9 mouse cellular contexts compared by ENCODE assay signal in genomic region chr7:29411216-29411816, GRCm38 (mm10).
DNase-seq lines count a peak whose midpoint lies in the region; ATAC-seq and TF ChIP-seq lines count a peak whose summit lies in the region.
"Had no signal": no experiment of that assay in that cellular context is flagged by ENCODE, and none has a peak within 500 bp of the region (broad histone marks: within the 10 kb centered on the region; RNA-seq: fewer than 3 reads in every experiment).

No protein-coding gene starts in this region.

- TF ChIP-seq CTCF in brain, embryonic 14.5 days (IDR thresholded peaks at IDR 0.05; ENCODE audit: borderline replicate concordance, extremely low read depth, insufficient read depth, insufficient read length): no peak

- no peaks in the 10 kb centered on the region for H3K9me3 ChIP-seq in embryonic facial prominence, embryonic 12.5 days
- H3K9me3 ChIP-seq in limb, embryonic 11.5 days (ENCODE audit: control insufficient read depth, low read length): no peaks in the 10 kb centered on the region
- H3K9me3 ChIP-seq in neural tube, embryonic 13.5 days: no peaks in the 10 kb centered on the region

- H3K4me3 ChIP-seq in embryonic facial prominence, embryonic 12.5 days: no peak overlapping the region
- no peak overlapping the region for H3K4me3 ChIP-seq in limb, embryonic 11.5 days (ENCODE audit: low read depth, low read length)
- no peak overlapping the region for H3K4me3 ChIP-seq in neural tube, embryonic 13.5 days

- peaks cover 30% of the 10 kb centered on the region for H3K4me1 ChIP-seq in embryonic facial prominence, embryonic 12.5 days
- peaks cover 34% of the 10 kb centered on the region for H3K4me1 ChIP-seq in limb, embryonic 11.5 days (ENCODE audit: control insufficient read depth, insufficient read depth, low read length)
- H3K4me1 ChIP-seq in neural tube, embryonic 13.5 days (replicated peaks): peaks cover 37% of the 10 kb centered on the region

- WGBS in embryonic facial prominence, embryonic 12.5 days: 25% methylated on average over 4 of the region's 4 CpGs
- WGBS in limb, embryonic 11.5 days: 17% methylated on average over 4 of the region's 4 CpGs
- 59% methylated on average over 4 of the region's 4 CpGs for WGBS in neural tube, embryonic 13.5 days

- no peaks in the 10 kb centered on the region for H3K36me3 ChIP-seq in embryonic facial prominence, embryonic 12.5 days
- H3K36me3 ChIP-seq in limb, embryonic 11.5 days (ENCODE audit: control insufficient read depth, insufficient read depth, low read length): no peaks in the 10 kb centered on the region
- H3K36me3 ChIP-seq in neural tube, embryonic 13.5 days: no peaks in the 10 kb centered on the region

- peak; percentile 48; the same call in 1 of the 2 replicates for ATAC-seq in embryonic facial prominence, embryonic 12.5 days (ENCODE audit: insufficient number of reproducible peaks, insufficient read depth, low FRiP score, low TSS enrichment)
- ATAC-seq in limb, embryonic 11.5 days (ENCODE audit: insufficient number of reproducible peaks, low FRiP score, low TSS enrichment, low read depth): peak; percentile 44
- ATAC-seq in neural tube, embryonic 13.5 days (ENCODE audit: low read depth): 0 out of 2 replicates have a peak, but pooled peaks have one; percentile 14

- no peaks in the 10 kb centered on the region for H3K27me3 ChIP-seq in embryonic facial prominence, embryonic 12.5 days
- no peaks in the 10 kb centered on the region for H3K27me3 ChIP-seq in limb, embryonic 11.5 days (ENCODE audit: control insufficient read depth, insufficient read depth, low read length)
- no peaks in the 10 kb centered on the region for H3K27me3 ChIP-seq in neural tube, embryonic 13.5 days

- peak; percentile 58 for DNase-seq in brain, embryonic 14.5 days (ENCODE audit: low read depth)
- DNase-seq in limb, embryonic 11.5 days (ENCODE audit: low spot score): peak; percentile 71
- DNase-seq in frontal cortex, postnatal 10 days (ENCODE audit: low spot score in 2 of 2): no peak
- no peak for DNase-seq in layer of hippocampus, postnatal 25 days (ENCODE audit: extremely low spot score in 1 of 2, low spot score in 1 of 2)
- no peak for DNase-seq in adrenal gland, postnatal 14 days
- DNase-seq in cerebellum, adult 9-10 months: no peak
- DNase-seq: heart, postnatal 4 days had no signal

- 0 out of 2 replicates have a peak overlapping the region, but pooled peaks have one; percentile 7 for H3K4me2 ChIP-seq in embryonic facial prominence, embryonic 12.5 days (replicated peaks)
- H3K4me2 ChIP-seq in limb, embryonic 11.5 days (ENCODE audit: low read depth, severe bottlenecking): 0 out of 2 replicates have a peak overlapping the region, but pooled peaks have one; percentile 8
- H3K4me2 ChIP-seq in neural tube, embryonic 13.5 days: no peak overlapping the region

- TF ChIP-seq POLR2A in brain, embryonic 14.5 days (IDR thresholded peaks at IDR 0.05; ENCODE audit: borderline replicate concordance, extremely low read depth, insufficient read depth, insufficient read length, poor library complexity, severe bottlenecking): no peak

- no peak overlapping the region for H3K9ac ChIP-seq in embryonic facial prominence, embryonic 12.5 days
- H3K9ac ChIP-seq in limb, embryonic 11.5 days (ENCODE audit: low read length): no peak overlapping the region
- H3K9ac ChIP-seq in neural tube, embryonic 13.5 days: no peak overlapping the region

- H3K27ac ChIP-seq in embryonic facial prominence, embryonic 12.5 days: peak overlapping the region; percentile 71
- peak overlapping the region; percentile 58 for H3K27ac ChIP-seq in limb, embryonic 11.5 days (replicated peaks; ENCODE audit: low read depth, low read length)
- H3K27ac ChIP-seq in neural tube, embryonic 13.5 days (replicated peaks): peak overlapping the region; percentile 65; the same call in 1 of the 2 replicates

Comparison
In these comparisons a context has a peak if more than half of its experiments do, and no peak if none do; other contexts are left out.
1. DNase-seq: peak in brain, embryonic 14.5 days (single experiment) and limb, embryonic 11.5 days (single experiment); none in frontal cortex, postnatal 10 days (0 of 2), layer of hippocampus, postnatal 25 days (0 of 2), adrenal gland, postnatal 14 days (single experiment) and cerebellum, adult 9-10 months (single experiment).
2. Peak in every context shown above with its lines, with median percentiles within 50 percentile points of each other: ATAC-seq and H3K27ac ChIP-seq.